Mouse (Mus musculus) gastrocnemius, postnatal 10 days (tissue): ENCODE data around the gene Pdia6. TPM values are rescaled to one million over a fixed set of nuclear protein-coding genes. Genes with fewer than 3 reads are reported as not detected.

Experiments
- DNase-seq: peaks from one replicate; pipeline ENCODE4 v3.0.0; 2021; ENCODE audit warnings: mixed read lengths
- total RNA-seq, 2 experiments: library from RNA; stranded (reverse); gene quantifications; 2 replicates each; pipeline ENCODE4 v1.2.3; 2021

The Pdia6 gene
- total RNA-seq, 2 experiments from 2014 or later = 78.9 to 89.6 TPM

- DNase-seq = no peak
These were observed 1.5 kb upstream of the Pdia6 start for GRCm38 (mm10) chr12:17264826-17265225.

DNA sequence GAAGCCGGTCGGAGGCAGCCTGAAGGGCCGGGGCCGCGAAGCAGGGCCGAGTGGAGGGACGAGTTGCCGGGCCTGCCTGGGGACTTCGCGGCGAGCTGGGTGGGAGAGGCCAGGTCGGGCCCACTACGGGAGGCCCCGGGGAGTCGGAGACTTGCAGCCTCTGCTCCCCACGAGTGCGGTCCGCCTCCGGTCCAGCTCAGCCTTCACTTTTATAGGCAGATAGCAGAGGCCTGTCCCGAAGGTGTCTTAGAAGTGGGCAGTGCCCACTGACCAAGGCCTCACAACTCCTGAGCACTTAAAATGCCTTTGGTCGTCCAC, 287 bp downstream of the Pdia6 start:
- no peak for DNase-seq

GRCm38 (mm10) chr12:17267316-17267715, 971 bp downstream of the Pdia6 start:
- DNase-seq = no peak

DNA sequence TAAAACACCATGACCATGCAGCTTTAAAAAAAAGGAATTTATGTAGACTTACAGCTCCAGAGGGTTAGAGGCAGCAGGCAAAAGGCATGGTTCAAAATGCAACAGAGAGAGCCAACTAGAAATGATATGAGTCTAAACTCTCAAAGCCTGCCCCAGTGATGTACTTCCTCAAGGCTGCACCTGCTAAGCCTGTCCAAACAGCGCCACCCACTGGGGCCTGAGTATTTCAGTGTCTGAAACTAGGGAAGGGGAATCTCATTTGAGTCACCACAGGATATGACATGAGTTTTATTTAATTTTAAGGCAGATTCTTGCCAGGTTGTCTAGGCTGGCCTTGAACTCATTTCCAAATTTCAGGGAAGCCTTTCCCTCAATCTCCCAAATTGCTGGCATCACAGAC, 4.9 kb downstream of the Pdia6 start:
- DNase-seq = peak; percentile 43

- no peak for DNase-seq
These were observed 7.5 kb downstream of the Pdia6 start for GRCm38 (mm10) chr12:17273841-17274240.

GRCm38 (mm10) chr12:17288496-17288895, 22.2 kb downstream of the Pdia6 start:
- no peak for DNase-seq

DNA sequence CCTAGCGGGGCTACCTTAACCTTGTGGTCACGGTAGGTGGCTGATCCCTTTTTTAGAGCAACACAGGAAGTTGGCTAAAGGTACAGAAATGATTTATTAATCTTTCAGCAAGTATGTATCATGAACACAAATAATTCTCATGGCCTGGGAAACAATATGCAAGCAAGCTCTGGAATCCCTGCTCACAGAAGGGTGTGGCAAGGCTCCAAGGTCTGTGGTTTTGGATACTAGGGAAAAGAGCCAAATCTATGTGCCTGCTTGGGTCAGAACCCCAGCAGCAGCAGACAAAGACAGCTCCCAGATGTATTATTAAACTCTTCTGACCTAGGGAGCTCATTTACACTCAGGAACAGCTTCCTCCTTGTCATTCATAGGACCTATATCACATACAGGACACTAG, 22.7 kb downstream of the Pdia6 start:
- DNase-seq = no peak

DNA sequence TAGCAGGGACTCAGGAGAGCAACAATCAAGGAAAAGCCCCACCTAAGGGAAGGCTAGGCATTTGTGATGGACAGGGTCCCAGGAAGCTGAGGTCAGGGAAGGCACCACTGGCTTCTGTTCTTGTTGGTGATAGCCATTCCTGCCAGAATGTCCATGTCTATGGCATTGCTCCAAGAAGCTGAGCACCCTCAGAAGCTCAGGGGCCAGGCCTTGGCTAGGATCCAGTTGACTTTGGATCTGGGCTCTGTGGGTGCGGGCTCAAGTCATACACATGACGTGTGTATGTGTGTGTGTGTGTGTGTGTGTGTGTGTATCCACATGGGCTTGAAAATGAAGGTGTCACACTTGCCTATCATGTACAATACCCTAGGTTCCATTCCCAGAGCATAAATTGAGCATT, 23.6 kb downstream of the Pdia6 start:
- DNase-seq = no peak

DNA sequence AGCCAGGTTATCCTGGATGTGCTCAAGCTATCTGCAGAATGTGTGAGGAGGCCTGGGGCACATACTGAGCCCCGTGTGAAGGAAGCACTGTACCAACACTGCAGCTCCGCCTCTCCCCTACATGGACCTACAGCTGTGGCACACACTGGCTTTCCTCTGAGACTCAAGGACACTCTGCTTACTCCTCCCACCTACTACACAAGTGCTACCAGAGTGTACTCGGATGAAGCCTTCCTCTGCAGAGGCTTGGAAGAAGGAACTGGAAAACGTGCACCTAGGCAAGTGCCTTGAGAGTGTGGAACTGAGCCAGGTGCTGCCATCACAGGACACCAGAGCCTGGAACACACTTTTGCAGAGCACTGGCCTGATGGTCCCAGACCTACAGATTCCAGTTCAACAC, 24.2 kb downstream of the Pdia6 start:
- DNase-seq = no peak

DNA sequence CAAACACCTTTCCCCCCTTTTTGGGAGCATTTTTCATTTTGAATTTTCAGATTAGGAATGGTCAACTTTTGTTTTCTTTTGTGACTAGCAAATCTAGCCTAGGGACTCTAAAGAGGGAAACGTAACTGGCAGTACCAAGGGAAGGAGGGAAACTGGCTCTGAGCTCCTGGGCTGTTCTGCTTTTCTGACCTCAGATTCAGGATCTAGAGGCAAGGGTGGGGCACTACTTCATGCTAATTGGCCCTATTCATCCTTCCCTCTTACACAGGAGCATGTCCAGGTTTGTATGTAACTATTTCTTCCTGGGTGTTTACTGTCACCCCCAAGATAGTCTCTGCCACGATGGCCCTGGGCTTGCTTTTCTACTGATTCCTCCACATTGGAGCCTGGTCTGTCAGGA, 30.6 kb downstream of the Pdia6 start:
- DNase-seq = no peak

DNA sequence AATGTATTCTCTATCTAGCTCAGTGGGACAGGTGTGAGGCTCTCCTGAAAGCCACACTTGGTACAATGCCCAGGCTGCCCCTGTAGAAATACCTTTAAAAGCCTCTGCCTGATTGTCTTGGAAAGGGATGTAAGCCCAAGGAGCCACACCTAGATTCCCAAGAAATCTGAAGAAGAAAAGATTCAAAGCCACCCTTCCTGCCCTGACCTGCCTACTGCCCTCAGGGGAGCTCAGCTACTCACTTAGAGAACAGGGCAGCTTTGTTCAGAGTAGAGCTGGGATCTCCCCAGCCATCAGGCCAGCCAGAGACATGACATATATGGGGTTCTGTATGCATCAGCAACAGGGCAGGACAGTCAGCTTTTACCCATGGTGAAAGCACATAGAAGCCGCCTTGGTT, 33.6 kb downstream of the Pdia6 start:
- DNase-seq = no peak

- DNase-seq = no peak
These were observed 39.1 kb downstream of the Pdia6 start for GRCm38 (mm10) chr12:17305445-17305844.

DNA sequence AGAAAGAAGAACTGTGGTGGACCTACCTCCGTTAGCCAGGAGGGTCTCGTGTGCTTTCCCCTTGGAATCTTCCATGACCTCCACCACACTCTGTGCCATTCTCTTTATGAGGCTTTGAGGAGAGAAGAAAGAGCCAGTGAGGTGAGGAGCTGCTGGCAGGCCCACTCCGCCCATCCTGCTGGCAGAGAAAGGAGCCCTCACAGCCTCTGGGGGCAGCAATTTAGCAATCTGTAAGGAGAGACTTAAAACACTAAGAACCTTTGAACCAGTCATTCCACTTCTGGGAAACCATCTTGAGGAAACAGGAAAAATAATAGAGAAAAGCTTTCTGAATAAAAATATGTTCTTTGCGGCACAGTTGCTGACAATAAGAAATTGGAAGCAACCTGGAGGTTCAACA, 41.9 kb downstream of the Pdia6 start:
- no peak for DNase-seq

- no peak for DNase-seq
These were observed 44.8 kb downstream of the Pdia6 start for GRCm38 (mm10) chr12:17310852-17311839.

- no peak for DNase-seq
These were observed 49.8 kb downstream of the Pdia6 start for GRCm38 (mm10) chr12:17316096-17316495.

GRCm38 (mm10) chr12:17317970-17318369, 51.6 kb downstream of the Pdia6 start:
- no peak for DNase-seq

DNA sequence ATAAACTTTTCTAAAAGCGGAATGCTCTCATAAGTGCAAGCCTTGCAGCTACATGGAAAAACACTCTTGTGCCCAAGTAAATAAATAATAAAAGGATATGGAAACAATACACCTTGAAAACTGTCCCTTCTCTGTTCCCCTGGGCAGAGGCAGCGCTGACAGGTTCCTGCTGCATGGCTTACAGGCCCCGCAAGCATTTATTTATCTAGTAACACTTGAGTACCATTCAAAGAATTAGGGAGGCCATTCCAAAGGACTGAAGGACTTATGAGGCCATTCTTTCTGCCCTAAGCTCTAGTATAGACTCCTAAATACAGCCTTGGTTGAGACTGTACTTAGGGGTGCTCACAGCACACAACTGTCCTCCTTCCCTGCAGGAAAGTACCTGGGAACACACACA, 52.1 kb downstream of the Pdia6 start:
- DNase-seq = no peak

DNA sequence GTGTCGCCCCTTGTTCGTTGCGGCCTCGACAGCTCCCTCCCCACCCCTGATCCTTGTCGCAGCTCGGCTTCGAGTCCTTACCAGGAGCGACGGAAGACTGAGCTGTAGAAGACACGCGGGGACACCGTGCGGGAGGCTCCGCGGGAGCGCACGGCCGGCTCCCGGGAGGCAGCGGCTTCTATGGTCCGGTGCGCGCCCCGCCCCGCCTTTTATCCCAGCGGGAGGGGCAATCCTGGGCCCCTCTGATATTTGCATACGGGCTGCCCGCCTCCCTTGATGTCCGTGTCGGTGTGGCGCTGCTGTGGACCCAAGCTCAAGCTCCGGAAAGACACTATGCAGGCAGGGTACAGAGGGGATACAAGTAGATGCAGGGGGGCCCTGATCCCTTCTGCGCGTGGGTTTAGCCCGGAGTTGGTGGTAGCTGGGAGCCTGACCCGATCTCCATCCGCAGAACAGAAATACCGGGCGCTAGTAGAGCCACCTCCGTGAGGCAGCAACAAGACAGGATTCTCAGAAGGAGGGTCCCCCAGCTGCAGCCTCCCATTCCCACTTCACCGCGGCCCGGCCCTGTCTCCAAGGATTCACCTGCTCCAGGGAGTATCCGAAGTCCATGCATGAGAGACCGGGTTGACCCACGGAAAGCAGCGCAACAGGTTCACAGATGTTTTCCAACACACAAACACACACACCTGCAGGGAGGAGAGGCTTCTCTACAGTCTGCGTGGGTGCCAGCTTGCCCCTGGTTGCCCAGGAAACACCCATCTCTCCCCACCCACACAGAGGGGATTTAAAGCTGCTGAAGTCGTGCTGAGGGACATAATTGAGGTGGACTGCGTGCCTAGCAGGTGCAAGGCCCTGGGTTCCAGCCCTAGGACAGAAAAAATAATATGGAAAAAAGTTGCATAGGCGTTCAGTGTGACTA, 58.5 kb downstream of the Pdia6 start:
- peak; percentile 6 for DNase-seq

- no peak for DNase-seq
These were observed 62.9 kb downstream of the Pdia6 start, which contains the start of gene Atp6v1c2 for GRCm38 (mm10) chr12:17329259-17329658. Atp6v1c2 (minus strand) TSS chr12:17329359.

- no peak for DNase-seq
These were observed 67.1 kb downstream of the Pdia6 start for GRCm38 (mm10) chr12:17333459-17333858.
